Mouse (Mus musculus) CH12.LX (cell line): Measurements from ENCODE around the gene Gm20388.

ENCODE experiments used
- EP300 ChIP-seq: IDR thresholded peaks from 2 replicates; pipeline ENCODE4 v1.6.1; 2011; ENCODE audit warnings: low read length, improper control_type of control experiment
- MAZ ChIP-seq: IDR thresholded peaks from 2 replicates; pipeline ENCODE4 v1.6.1; 2012; ENCODE audit warnings: low read depth, mild to moderate bottlenecking, inconsistent platforms, low read length, improper control_type of control experiment, moderate library complexity

DNA sequence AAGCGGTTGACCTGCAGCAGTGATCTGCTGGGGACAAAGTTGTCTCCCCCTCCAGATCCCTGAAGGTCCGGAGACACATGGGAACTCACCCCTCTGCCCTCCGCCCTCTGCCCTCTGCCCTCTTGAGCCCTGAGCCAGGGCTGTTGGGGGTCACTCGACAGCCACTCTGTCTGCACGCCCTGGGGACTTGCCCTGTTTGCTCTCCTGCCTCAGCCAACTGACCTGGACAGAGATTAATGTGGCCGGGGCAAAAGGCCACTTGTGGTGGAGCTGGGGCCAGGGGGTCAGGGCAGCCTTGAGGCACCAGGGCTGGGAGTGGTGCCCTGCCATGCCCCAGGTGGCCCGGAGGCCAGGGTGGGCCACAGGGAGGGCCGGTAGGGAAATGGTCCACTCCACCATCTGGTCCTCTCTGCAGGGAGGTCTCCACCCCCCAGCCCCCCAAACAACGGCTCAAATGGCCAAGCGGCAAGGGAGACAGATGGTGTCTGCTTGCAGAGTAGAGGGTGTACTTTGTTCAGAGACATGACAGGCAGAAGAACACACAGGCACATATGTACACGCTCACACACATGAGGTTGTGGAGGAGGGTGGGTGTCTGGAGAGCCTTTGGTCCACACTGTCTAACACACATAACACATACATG, 498.9 kb downstream of the Gm20388 start:
- no peak for TF ChIP-seq MAZ
- no peak for TF ChIP-seq EP300
